Mouse (Mus musculus): Measurements from ENCODE around the gene Skp1a.
"Not testable (repeated sequence)": the region's sequence is repeated elsewhere in the genome, so short reads cannot be mapped to it uniquely, and the experiment has no call there.

Skp1a gene

DNA sequence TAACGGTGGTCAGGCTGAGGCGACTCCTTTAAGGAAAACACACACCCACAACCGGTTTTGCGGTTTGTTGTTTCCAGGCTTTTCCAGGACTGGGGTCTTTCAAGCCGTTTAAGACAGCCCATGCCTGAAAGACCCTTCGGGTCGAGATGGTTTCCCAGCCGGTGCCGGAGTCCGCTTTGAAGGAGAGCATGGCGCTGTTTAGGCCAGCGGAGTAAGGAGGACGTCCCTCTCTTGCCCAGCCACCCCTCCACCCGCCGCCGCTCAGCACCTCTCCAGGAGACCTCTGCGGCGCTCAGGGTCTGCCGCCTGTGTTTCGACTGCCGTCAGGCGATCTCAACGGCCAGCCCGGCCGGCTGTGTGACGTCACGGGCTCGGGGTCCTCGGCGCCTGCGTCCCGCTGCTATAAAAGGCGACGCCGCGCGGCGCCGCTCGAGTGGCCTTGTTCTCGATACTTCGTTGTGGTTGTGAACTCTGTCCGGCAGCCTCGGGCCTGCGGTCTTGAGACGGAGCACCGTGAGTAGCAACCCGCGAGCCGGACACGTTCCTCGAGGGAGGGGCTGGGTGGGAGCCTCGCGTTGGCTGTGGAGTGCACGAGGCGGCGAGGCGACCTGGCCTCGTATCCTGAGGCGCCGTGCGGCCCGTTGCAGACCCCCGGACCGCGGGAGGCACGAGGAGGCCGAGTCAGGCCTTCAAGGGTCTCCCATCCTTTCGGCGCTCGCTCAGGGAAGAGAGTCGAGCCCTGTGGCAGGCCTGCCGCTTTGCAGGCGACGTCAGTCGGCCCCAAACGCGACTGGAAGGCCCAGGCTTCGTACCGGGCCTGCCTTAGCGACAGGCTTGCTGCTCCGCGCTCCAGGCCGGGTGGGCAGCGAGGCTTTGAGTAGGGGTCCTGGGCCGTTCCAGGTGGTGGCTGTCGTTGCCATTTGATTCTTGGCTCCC, at the start of gene Skp1a:
Gene Skp1a (plus strand): TSS at position 390 of the 936 bp plus-strand sequence.
- no peak for DNase-seq (ENCODE audit: extremely low read depth, low read depth, low spot score)

DNA sequence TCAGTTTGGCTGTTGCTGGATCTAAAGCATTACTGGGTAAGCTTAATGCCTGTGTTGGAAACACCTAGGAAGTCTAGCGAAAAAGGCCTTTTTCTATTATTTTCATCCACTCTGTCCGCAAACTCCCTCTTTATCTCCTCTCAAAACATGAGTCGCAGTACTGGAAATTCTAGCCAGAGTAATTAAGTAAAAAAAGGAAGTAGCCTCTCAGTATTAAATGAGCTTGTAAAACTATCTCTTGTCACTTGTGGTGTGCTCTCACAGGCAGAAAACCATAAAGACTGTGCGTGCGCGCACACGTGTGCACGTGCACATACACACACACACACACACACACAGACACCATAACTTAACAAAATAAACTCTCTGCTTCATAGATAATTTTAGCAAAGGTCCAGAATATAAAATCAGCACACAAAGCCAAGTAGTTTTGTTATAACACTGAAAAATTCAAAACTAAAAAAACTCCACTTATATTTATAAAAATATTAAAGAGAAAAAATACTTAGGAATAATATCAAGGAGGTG, 35.2 kb upstream of the Skp1a start:
- not testable (repeated sequence) for DNase-seq (ENCODE audit: extremely low read depth, low read depth, low spot score)

DNA sequence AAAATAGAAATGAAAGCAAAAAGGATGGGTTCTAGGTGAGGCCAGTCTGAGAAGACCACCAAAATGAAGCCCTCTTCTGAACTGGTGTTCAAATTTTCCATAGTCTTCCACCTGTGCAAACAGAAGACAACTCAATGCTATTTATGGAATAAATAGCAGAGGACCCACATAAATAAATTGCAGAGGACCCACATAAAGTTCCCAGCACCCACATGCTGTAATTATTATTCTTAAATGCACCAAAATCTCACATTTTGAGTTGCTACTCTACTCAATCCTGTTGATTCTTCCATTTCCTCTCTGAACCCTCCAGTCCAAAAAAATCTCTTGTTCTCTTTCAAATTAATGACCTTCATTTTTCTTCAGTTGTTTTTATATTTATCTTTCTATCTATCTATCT, 17.9 kb upstream of the Skp1a start, which contains the start of gene Olfr1371:
Gene Olfr1371 (minus strand): TSS at position 101 of the 400 bp plus-strand sequence.
- DNase-seq (ENCODE audit: extremely low read depth, low read depth, low spot score) = no peak

DNA sequence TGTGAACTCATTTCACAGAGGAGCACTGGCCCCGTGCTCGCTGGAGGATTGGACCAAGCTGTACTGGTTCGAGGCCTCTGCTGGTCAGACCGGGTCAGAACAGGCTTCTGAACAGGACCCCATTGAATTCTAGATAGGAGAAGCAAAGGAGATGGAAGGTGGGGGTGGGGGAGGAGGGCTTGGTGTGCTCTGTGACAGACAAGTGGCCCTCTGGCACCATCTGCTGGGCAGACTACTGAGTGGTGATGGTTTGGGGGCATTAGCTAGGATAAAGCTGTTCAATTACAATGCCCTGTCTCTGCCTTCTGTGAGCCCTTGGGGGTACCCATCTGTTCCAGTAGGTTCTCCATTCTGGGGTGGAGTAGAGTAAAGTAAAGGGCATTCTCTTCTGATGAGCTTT, 11.5 kb upstream of the Skp1a start:
- DNase-seq (ENCODE audit: extremely low read depth, low read depth, low spot score) = no peak

DNA sequence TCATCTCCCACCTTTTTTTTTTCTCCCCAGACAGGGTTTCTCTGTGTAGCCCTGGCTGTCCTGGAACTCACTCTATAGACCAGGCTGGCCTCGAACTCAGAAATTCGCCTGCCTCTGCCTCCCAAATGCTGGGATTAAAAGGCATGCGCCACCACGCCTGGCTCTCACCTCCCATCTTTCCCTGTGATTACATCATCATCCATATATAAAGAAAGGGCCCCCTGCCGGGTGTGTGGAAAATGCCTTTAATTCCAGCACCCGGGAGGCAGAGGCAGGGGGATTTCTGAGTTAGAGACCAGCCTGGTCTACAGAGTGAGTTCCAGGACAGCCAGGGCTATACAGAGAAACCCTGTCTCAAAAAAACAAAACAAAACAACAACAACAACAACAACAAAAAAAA, 9.9 kb upstream of the Skp1a start:
- DNase-seq (ENCODE audit: extremely low read depth, low read depth, low spot score) = not testable (repeated sequence)

DNA sequence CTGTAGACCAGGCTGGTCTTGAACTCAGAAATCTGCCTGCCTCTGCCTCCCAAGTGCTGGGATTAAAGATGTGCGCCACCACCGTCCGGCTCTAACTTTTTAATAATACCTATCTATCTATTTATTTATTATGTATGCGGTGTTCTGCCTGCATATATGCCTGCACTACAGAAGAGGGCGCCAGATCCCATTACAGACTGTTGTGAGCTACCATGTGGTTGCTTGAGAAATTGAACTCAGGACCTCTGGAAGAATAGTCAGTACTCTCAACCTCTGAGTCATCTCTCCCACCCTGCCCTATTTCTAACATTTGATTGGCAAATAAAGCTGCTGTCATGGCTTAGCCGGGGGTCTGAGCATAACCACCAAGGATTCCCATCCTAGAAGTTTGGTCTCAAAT, 8.9 kb upstream of the Skp1a start:
- no peak for DNase-seq (ENCODE audit: extremely low read depth, low read depth, low spot score)

DNA sequence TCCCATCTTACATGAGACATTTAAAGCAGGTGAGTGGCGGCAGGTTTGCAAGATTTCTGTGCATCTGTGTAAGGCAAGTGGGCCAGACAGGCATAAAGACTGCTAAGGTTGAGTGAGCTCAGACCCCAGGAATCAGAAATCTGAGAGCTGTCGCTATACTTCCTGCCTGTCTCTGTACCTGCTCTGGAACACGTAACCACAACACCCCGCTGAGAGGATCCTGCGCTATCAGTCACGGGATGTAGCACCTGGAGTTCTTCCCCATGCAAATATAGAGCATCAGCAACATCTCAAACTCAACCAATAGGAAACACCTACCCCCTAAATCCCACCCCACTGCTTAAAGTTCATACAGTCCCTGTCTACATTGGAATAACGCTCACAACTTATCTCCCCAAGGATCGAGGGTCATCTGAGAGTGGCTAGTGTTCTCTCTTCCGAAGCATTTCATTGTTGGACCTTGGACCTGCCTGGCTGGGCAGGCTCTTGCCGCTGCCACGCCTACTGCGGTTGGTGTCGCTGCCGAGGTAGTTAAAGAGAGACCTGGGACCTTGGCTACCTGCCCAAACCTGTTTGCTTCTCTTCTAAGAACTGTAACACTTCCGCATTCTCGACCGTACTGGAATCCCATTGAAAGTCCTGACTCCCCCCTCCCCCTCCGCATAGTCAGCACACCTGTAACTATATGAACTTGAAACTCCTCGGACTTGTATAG, 7.7 kb upstream of the Skp1a start:
- no peak for DNase-seq (ENCODE audit: extremely low read depth, low read depth, low spot score)

DNA sequence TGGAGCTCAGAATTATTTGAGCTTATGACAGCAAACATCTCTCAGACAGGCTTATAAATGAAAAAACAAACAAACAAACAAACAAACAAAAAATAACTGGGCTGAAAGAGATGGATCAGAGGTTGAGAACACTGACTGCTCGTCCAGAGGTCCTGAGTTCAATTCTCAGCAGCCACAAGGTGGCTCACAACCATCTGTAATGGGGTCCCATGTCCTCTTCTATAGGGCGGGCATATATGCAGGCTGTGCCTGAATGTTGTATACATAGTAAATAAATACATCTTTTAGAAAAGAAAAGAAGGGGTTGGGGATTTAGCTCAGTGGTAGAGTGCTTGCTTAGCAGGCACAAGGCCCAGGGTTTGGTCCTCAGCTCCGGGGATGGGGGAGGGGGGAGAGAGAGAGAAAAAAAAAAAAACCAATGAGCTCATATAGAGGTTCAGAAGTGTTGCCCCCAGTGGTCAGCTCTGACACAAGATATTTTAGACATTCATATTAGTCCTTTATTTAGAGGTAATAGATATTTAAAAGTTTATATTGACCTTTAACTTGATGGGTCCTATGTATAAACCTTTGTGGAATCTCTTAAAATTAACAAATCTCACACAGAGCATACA, 5.7 kb upstream of the Skp1a start:
- no peak for DNase-seq (ENCODE audit: extremely low read depth, low read depth, low spot score)

DNA sequence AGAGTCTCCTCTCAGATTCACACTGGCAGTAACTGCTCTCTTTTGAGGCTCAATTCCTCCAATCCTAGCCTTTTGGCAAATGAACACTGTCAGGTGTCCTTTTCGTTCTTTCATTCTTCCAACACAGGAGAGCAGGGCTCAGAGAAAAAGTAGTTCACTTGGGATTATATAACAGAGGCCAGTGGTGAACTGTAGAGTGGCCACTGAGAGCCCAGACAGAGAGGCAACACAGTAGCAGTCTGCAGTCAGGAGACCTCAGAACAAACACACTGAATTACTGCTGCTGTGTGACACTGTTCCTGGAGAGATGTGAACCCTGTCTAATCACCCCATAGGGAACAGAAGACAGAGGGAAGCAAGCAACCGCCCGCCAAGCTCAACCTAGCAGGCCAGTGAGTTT, 4.7 kb upstream of the Skp1a start:
- DNase-seq (ENCODE audit: extremely low read depth, low read depth, low spot score) = no peak

DNA sequence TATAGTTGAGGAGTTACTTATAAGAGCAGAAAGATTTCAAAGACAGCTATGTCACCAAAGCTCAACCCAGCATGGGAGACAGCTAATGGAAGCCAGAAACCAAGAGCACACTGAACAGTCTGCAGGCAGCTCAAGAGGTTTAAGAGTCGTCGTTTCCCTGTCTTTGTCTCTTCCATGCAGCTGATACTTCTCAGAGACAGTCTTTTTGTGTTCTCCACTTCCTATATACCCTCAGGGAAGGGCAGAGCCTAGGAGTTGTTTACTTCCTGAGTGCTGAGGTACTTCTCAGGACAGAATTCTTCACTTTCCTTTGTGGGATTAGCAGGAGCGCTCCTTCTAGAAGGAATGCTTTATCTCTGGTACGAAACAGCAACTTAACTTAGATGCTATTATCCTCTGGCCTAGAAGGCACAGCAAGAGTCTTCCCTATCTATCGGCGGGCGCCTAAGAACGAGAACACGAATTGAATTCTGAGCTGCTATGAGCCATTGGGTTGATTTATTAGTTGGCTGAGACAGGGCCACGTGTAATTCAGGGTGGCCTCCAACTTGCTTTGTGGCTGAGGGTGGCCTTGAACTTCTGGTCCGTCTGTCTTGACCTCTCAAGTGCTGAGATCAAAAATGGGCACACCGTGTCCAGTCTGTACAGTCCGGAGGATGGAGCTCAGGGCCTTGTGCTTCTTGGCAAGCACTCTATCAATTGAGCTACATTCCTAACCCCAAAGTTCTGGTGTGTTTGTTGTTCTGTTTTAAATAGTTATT, 4.1 kb upstream of the Skp1a start:
- DNase-seq (ENCODE audit: extremely low read depth, low read depth, low spot score) = no peak

DNA sequence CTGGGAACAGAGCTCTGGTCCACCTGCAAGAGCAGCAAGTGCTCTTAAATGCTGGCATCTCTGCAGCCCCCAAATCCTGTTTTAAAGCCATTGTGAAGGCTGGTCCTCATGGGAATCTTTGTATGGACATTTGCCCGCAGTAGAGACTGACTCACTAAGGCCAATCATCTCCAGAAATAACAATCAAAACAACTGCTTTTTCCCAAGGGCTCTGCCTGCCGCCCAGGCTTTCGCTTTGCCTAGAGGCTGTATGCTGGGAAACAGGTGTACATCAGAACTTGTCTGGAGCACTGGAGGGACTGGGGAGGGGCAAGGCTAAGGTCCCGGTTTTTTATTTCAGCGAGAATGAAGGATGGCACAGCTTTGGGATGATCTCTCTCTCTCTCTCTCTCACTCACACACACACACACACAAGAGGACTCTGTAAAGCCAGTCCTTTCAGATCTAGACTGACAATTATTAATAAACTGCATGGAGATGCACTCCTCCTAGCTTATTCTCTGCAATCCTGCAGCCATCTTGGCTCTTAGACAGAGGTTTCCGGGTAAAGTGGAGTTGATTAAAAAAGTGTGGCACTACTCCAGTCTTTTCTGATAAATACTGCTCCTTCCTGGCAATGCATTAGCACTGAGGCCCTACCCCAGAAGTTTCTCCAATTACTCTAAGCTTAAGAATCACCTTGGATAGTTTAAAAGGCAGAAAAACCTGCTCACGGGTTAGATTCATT, 2.9 kb upstream of the Skp1a start:
- no peak for DNase-seq (ENCODE audit: extremely low read depth, low read depth, low spot score)

DNA sequence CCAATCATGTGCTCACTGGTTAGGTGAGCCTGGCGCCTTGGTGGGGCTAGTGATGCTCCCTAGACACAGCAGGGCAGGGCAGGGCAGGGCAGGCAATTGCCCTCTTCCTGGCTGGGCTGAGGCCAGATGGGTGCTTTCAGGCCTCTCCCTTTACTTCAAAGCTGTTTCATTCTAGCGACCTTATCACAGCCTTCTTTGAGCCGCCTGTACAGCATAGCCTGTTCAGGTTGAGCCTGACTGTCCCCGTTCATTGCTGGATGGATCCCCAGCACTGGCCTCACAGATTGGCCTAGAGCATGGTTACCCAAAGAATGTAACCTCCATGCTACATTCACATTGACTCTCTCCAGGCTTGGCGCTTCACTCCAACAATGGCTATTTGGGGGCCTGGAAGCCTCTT, 1.1 kb upstream of the Skp1a start:
- DNase-seq (ENCODE audit: extremely low read depth, low read depth, low spot score) = no peak

DNA sequence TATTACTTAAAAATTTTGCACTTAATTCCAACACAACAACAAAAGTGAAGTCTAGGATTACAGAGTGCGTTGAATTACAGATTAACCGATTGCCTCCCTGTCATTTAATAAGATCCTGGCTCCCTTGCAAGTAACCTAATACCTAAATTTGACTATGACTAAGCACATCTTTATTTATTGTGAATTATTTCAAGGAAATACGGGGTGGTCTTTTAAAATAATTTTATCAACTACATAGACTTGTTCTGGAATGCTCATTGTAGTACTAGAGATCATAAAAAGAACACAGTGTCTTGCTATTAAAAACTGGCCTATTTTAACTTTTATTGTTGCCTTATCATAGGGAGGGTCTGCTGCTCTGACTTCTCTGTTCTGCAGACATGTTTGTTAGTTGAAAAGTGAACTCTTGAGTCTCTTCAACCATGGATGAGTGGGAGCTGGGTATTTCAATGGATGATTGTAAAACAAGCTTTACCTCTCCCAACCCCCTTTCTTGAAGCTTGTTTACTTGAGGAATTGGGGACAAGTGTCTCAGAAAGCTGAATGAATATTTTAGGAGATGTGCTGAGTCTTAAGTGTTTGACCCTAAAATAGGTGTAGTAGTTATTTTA, 1.4 kb downstream of the Skp1a start:
- no peak for DNase-seq (ENCODE audit: extremely low read depth, low read depth, low spot score)

DNA sequence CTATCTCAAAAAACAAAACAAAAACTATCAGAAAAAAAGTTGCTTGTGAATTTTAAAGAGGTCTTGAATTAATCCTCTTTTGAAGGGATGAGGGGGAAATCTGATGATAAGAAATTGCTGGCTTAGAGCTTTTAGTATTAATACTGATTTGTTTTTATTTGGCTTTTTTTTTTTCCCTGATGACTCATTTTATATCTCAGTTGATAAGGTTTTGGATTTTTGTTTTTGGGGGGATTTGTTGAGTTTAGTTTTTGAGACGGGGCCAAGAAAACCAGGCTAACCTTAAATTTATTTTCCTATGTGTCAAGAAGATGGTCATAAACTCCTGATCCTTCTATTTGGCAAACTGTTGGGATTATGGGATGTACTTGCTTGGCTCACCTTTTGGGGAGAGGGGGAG, 2.1 kb downstream of the Skp1a start:
- no peak for DNase-seq (ENCODE audit: extremely low read depth, low read depth, low spot score)

DNA sequence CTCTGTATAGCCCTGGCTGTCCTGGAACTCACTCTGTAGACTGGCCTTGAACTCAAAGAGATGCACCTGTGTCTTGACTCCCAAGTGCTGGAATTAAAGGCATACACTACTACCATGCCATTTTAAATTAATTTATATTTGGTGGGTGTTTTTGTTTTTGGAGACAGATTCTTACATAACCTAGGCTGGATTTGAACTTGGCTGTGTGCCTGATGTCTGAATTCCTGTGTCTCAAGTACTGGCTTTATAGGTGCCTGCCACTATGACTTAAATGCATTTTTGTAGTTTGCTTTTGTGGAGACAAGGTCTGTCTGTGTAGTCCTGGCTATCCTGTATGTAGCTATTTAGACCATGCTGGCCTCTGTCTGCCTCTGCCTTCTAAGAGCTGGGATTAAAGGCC, 2.7 kb downstream of the Skp1a start:
- DNase-seq (ENCODE audit: extremely low read depth, low read depth, low spot score) = no peak

DNA sequence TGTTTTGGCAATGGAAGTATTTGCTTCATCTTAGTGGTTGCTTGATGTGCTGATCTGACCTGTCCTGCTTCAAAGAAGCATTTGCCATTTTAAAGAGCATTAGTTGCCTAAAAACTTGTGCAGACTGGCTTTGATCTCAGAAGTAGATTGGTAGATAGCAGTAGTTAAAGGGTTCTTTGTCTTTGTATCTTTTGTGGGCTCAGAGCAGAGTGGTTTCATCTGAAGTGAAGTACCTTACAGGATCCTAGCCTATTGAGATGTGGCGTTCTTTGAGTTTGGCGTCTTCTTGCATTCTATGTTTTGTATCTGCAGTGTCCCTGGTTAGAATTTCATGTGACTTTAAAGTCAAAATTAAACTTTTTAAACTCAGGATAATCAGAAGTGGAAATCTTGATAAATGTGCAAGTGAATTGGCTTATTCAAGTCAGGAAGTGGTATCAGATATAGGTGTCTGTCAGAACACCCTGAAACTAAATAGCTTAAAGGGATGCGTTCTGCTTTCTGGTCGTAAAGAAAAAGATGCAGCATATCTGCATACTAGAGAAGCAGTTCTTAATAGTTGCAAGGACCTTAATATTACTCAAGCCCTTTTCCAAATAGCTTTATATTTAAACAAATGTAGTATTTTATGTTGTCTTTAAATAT, 9.2 kb downstream of the Skp1a start:
- DNase-seq (ENCODE audit: extremely low read depth, low read depth, low spot score) = no peak

DNA sequence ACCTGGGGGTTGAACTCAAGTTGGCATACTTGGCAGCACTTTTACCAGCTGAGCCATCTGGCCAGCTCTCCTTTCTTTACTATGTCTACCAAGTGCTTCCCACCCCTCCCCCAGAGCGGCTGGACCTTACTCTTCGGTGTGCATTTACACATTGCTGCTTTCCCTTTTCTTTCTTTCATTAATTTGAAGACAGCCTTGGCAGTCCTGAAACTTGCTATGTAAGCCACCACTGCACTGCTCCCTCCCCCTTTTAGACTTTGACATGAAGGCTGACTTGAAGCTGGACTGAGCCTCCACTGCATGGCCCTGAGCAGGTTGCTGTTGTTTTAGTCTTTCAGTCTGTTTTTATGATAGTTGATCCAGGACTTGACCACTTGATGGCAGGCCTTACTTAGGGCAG, 17.7 kb downstream of the Skp1a start:
- no peak for DNase-seq (ENCODE audit: extremely low read depth, low read depth, low spot score)

DNA sequence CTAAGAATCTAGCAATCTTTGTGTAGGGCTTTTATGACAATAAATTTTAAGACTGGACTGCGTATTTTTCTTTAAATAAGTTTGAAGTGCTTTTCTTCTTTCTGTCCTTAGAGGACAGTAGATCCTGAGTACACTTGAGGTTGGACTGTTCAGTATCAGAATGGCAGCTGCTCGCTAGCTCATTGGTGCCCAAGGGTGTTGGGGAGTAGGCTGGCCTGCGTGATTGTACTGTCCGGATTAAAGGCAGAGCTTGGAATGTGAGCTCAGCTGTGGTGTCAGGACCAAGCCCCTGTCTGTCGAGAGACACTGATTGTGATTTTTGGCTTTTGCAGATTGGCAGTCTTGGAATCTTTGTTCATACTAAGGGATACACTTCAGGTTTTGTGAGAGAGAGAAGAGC, 20.0 kb downstream of the Skp1a start:
- DNase-seq (ENCODE audit: extremely low read depth, low read depth, low spot score) = no peak

DNA sequence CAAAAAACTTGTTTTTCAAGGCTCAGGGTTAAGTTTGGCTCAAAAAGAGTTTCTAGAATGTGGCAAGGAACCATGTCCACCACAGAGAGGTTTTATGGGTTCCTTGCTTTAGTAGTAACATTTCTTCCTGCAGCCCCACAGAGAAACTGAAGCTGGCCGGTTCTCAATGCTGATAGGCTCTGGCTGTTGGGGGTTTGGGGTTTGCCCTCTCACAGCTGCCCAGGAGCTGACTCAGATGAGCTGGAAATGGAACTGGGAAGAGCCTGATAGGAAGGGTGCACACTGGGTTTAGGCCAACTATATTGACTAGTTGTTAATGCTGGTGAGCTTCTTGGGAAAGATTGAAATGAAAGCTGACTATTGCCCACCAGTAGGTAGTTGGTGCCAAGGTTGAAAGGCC, 20.9 kb downstream of the Skp1a start:
- DNase-seq (ENCODE audit: extremely low read depth, low read depth, low spot score) = no peak

Data from fat pad, adult 2 months (tissue).